Mouse (Mus musculus): ENCODE measurements around the gene Elof1.

- TF ChIP-seq CTCF (IDR thresholded peaks at IDR 0.05): no peak
- TF ChIP-seq EP300 (IDR thresholded peaks at IDR 0.05): no peak
Observed at GRCm38 (mm10) chr9:22089986-22090385, 27.0 kb downstream of the Elof1 start.

Data from lung, postnatal 0 days (tissue).